Mouse (Mus musculus): ENCODE measurements at regions not wholly inside any gene's neighbourhood (a gene's known extent, or its start where the extent isn't known, plus 50 kb on each side); places are given as distances from the start of the nearest gene placed in this dataset.
"Not testable (repeated sequence)": the region's sequence is repeated elsewhere in the genome, so short reads cannot be mapped to it uniquely, and the experiment has no call there.

GRCm38 (mm10) chr5:17174562-17174961 lies 198.4 kb upstream of the Speer4f2 start:
- ATAC-seq (replicated peaks; ENCODE audit: poor library complexity, severe bottlenecking) = 0 out of 2 replicates have a peak, but pooled peaks have one; percentile 17

GRCm38 (mm10) chr5:17176771-17177170 lies 196.2 kb upstream of the Speer4f2 start:
- ATAC-seq (replicated peaks; ENCODE audit: poor library complexity, severe bottlenecking) = no peak

DNA sequence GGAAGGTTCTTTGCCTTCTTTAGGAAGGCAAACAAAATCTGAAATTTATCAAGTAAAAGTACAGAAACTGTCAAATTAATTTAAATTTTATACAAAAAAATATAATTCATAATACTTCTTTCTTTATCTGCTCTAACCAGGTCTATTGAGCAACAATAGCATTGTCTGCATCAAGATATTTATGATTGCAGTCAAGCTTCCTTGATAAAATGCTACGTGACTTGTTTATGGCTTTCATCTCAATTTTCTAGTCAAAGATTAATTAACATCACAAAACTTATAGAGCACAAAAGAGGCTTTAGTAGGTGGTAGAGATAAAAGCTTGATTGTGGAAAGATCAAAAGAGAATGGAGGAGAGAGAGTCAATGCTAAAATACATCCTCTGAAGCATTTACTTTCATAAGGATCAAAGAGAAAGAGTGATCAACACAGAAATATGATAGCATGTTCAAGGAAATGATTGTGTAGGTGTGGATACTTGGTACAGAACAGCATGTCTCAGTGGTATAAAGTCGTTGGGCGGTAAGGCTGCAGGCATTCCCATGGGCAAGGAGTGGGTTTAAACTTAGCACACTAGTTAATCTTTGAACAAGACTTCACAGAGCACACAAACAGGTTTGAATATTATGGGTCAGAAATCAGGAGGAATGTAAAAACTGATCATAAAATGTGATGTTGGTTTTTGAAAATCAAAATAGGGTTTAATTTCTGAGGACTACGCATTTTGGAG lies 164.3 kb upstream of the Speer4f2 start:
- ATAC-seq (replicated peaks; ENCODE audit: poor library complexity, severe bottlenecking) = no peak

DNA sequence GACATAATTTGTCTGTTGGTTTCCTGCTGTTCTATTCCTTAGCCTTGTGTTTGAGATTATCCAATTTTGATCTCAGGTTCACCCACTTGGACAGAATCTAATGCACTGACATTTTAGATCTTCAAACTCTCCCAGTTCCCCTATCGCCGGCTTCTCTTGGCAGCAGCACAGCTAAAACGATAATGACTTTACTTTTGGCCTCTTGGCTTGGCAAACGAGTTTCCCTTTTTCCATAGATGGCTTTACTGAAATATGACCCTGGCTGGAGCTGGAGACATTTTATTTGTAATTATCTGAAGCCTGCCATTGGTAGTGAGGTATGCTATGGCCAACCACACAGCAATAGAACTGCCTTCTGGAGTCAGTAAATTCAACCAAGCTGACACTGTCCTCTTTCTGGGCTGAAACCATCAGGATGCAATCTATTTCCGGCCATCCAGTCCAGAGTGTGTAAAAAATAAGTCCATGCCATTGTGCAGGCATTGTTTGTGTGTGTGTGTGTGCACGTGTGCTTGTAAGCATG lies 162.2 kb upstream of the Speer4f2 start:
- ATAC-seq (replicated peaks; ENCODE audit: poor library complexity, severe bottlenecking) = no peak

DNA sequence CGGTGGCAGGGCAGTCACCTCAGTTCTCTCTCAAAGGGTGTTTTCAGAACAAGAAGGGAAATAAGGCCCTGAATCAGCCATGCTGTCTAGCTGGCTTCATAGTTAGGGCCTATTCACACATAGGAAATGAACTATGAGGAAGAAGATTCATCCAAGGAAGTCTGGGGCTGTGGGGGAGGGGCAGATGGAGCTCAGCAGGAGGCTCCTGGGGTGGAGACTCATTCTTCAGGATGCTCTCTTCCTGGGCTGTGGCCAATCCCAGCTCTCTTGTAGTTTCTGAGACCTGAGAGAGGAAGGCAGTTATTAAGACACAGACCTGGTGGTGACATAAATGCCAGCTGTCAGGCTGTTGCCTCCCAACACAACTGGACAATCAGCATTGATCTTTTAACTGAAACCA lies 149.4 kb upstream of the Speer4f2 start:
- not testable (repeated sequence) for ATAC-seq (replicated peaks; ENCODE audit: poor library complexity, severe bottlenecking)

GRCm38 (mm10) chr5:17247732-17248606 lies 125.0 kb upstream of the Speer4f2 start:
- ATAC-seq (replicated peaks; ENCODE audit: poor library complexity, severe bottlenecking) = no peak

DNA sequence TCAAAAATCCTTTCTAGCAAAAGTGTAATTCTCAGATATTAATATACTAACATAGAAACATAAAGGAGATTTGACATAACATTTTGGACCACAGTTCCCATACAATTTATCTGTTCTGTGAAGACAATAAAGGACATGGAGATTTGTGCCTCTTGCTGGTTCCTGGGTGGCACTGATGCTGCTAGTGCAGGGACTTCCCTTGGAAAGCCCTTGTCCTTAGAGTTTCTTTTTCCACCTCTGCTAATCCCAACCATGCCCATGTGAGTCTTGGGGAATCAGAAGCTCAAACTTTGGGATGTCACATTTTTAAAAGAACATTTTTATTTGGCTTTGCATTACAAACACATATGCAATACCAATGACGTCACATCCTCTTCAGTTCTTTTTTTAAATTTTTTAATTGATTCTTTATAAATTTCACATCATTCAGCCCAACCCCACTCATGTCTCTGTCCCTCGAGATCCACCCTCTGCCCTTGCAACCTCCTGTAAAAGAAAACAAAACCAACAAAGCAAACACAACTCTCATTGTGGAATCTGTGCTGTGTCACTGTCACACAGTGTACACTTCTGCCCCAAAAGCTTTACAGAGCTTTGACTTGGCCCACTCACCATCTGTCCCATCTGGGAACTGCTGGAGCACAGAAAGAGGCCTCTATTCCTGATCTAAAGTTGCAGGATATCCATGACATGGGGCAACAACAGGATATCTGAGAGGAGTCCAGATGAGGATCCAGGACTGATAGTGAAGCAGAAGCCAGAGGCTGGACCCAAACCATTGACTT lies 112.2 kb upstream of the Speer4f2 start:
- ATAC-seq (replicated peaks; ENCODE audit: poor library complexity, severe bottlenecking) = no peak

- ATAC-seq (replicated peaks; ENCODE audit: poor library complexity, severe bottlenecking) = no peak
Measured at GRCm38 (mm10) chr5:17262126-17262525, 110.9 kb upstream of the Speer4f2 start.

DNA sequence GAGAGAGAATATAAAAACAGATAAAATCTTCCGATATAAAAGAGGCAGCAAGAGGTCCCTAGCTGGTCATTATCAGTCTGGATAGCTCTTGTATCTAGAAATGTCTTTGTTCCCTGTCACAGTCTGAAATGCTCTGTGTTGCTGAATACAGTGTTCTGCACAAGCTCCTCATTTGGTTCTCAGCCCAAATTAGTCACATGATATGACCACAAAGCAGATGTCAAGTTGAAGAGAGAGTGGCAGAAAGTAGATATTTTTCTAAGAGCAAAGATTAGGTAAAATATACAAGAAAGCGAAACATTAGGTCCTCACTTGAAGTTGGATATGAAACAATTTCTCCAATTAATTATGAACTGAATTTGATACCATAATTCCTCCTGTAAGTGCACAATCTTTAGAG lies 101.8 kb upstream of the Speer4f2 start:
- no peak for ATAC-seq (replicated peaks; ENCODE audit: poor library complexity, severe bottlenecking)

- no peak for ATAC-seq (replicated peaks; ENCODE audit: poor library complexity, severe bottlenecking)
Measured at GRCm38 (mm10) chr5:17271722-17272479, 101.1 kb upstream of the Speer4f2 start.

DNA sequence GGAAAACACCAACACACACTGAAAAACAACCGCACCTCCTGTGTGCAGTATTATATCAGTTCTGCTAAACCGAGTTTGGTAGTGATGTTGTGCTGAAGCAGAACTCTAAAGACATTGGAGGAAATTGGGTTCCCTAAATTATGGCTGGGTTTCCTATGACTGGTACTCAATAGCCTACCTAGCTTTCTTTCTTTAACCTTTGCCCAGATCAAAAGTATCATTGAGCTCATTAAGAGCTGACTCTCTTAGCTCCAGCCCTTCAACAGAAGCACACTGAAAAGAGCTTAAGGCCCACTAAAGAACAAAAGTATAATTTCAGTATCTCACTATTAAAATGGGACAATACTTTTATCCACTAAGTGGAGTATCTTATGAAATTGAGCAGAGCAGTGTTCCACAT lies 97.6 kb upstream of the Speer4f2 start:
- no peak for ATAC-seq (replicated peaks; ENCODE audit: poor library complexity, severe bottlenecking)

DNA sequence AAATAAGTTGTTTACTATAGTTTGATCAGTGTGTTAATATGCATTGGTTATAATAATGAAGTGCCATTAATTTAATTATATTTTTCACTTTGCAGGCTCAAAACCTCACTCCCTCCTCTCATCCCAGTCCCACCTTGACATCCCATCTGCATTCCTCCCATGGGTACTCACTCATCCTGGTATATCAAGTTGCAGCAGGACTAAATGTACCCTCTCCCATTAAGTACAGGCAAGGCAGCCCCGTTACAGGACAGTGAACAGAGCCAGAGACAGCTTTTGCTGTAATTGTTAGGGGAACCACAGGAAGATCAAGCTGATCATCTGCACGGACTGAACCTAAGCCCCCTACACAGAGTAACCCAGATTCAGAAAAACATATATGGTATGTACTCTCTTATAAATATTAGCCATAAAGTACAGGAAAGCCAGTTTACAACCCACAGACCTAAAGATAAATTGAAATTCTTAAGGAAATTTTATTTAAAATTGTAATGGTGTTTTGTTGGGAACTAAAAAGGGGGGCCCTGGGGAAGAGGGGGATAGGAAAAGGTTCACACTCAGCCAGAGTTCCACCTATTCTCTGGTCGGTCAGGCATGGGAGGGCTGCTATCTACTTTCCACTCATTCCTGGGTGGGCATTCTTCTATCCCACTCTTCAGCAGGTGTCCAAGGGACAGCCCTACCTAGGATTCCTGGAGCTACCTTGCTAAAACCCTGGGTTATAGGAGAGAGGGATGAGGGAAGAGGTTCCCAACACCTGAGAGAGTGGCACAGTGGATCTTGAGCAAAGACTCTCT lies 96.0 kb upstream of the Speer4f2 start:
- no peak for ATAC-seq (replicated peaks; ENCODE audit: poor library complexity, severe bottlenecking)

DNA sequence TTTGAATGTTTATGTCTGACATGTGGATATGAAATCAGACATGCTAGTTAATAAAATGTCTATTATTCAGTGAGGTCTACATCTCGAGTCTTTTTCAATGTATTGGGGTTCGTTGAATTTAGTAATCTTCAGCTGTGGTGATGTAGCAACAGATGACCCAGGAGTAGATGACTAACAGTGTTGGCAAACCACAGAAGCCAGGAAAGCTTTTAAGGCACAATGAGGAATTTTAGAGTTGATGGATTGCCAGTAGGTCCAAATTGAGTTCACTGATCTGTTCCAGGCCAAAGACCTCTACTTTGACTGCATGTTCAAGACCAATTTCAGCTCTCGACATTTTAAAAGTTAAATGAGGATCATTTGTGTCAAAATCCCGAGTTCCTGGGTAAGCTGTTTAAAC lies 92.8 kb upstream of the Speer4f2 start:
- no peak for ATAC-seq (replicated peaks; ENCODE audit: poor library complexity, severe bottlenecking)

DNA sequence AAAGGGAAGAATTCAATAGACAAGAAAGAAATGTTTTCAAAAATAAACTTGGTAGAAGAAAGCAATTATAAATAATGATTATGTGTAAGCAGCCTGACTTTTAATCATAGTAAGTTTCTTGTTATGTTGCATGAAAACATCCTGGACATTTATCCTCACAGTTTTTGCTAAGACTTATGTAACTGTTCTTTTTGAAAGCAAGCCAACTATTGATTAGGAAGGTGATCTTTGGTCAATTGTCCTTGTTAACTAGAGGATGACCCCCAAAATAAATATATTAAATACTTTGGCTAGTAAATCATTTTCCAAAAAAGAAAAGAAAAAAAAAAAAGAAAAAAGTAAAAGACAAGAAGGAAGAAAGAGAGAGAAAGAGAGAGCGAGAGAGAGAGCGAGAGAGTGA lies 92.0 kb upstream of the Speer4f2 start:
- ATAC-seq (replicated peaks; ENCODE audit: poor library complexity, severe bottlenecking) = no peak

- ATAC-seq (replicated peaks; ENCODE audit: poor library complexity, severe bottlenecking) = no peak
Measured at GRCm38 (mm10) chr5:17289028-17289427, 84.0 kb upstream of the Speer4f2 start.

GRCm38 (mm10) chr5:17292559-17292958 lies 80.4 kb upstream of the Speer4f2 start:
- ATAC-seq (replicated peaks; ENCODE audit: poor library complexity, severe bottlenecking) = no peak

GRCm38 (mm10) chr5:17296571-17297035 lies 76.4 kb upstream of the Speer4f2 start:
- ATAC-seq (replicated peaks; ENCODE audit: poor library complexity, severe bottlenecking) = no peak

DNA sequence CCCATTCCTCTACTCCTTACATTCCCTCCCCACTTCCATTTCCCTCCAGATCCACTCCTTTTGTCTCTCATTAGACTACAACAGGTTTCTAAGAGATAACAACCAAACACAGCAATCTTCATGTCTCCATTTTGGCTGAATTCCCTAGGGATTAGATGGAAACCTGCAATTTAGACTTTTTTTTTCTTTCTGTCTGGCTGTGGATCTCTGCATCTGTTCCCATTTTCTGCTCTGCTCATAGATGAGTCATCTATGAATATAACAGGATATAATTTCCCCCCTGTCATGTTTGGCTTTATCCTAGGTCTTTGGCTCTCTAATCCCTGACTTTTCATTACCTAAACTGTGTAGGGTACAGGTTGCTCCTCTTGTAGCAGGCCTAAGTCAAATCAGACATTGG lies 73.1 kb upstream of the Speer4f2 start:
- ATAC-seq (replicated peaks; ENCODE audit: poor library complexity, severe bottlenecking) = no peak

DNA sequence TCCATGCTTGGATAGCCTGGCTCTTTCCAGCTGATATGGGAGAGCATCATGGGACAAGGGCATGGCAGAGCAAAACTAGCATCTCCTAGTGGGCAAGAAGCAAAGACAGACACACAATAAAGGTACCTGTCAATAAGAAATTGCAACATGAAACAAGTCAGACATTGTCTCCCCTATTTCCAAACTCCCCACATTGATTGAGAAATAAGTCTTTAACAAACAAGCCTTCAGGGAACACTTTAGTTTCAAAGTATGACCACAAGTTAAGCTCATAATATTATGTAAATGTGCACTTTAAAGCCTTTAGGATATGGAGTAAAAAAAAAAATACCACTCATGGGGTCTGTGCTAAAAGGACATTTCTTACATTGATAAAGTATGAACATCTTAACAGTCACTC lies 51.5 kb upstream of the Speer4f2 start:
- no peak for ATAC-seq (replicated peaks; ENCODE audit: poor library complexity, severe bottlenecking)

Measured in granulocyte monocyte progenitor cell, adult 5-6 weeks (primary cell).